ENCODE assay signal across 18 mouse cellular contexts in the genomic region with DNA sequence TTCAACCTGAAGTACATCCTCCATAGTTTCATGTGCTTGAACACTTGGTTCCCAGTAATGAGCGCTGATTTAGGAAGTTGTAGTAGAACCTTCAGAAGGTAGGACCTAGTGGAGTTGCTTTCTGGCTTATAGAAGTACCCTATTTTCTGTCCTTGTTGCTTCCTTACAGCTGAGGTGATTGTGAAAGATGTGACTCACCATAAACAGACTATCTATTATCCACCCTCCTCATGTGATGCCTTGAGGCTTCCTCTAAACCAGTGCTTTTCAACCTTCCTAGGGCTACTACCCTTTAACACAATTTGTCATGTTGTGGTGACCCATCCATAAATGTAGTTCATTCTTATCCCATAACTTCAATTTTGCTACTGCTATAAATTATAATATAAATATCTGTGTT.
"Had no signal": no experiment of that assay in that cellular context is flagged by ENCODE, and none has a peak within 500 bp of the region (broad histone marks: within the 10 kb centered on the region; RNA-seq: fewer than 3 reads in every experiment).

No protein-coding gene starts in this region.

- H3K27me3 ChIP-seq: midbrain, embryonic 12.5 days; neural tube, embryonic 13.5 days; neural tube, embryonic 15.5 days had no signal

- H3K4me3 ChIP-seq: midbrain, embryonic 10.5 days; midbrain, embryonic 12.5 days; myocyte; neural tube, embryonic 13.5 days; neural tube, embryonic 15.5 days had no signal

- DNase-seq: lung, adult 18-20 months; lung, embryonic 14.5 days; lung, postnatal 10 days; lung, postnatal 4 days; midbrain, embryonic 14.5 days; retina, postnatal 1 day; right cerebral cortex, adult 18-20 months; right cerebral cortex, postnatal 25 days; right cerebral cortex, postnatal 4 days; spleen, adult 18-20 months; thymus, adult 18-20 months; thymus, postnatal 14 days; thymus, postnatal 36 days had no signal

- H3K36me3 ChIP-seq: midbrain, embryonic 10.5 days; midbrain, embryonic 12.5 days; neural tube, embryonic 13.5 days; neural tube, embryonic 15.5 days had no signal
